Mouse (Mus musculus): ENCODE measurements around the gene Usp39. TPM values are rescaled to one million over a fixed set of nuclear protein-coding genes. Genes with fewer than 3 reads are reported as not detected.

Gene Usp39
- total RNA-seq, 2 experiments from 2014 or later: 31.0 to 32.5 TPM

DNA sequence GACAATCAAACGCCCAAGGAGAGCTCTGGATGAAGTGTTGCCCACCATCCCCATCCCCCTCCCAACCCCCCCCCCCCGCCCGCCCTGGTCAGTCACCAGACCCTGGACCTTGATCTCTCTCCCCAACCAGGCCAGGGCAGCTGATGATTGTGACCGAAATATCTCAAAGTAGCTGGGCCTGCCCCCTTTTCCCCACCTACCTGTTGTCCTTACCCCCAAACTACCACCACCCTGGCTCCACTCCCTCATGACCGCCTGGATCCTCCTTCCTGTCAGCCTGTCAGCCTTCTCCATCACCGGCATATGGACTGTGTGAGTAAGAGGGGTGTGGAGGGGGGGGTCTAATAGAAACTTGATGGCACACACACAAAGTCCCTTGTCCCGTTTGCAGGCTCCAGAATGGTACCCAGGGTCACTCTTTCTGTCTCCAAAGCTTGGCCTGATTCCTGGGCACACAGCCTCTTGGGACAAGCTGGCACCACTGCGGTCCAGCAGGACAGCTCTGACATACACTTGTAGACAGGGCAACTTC lies 11.1 kb upstream of the Usp39 start:
- H3K27ac ChIP-seq: peak overlapping the region; percentile 88
- TF ChIP-seq CTCF (conservative IDR thresholded peaks at IDR 0.05): no peak
- no peak for DNase-seq (ENCODE audit: low spot score in 2 of 2)
- peak overlapping the region; percentile 87 for H3K4me3 ChIP-seq

DNA sequence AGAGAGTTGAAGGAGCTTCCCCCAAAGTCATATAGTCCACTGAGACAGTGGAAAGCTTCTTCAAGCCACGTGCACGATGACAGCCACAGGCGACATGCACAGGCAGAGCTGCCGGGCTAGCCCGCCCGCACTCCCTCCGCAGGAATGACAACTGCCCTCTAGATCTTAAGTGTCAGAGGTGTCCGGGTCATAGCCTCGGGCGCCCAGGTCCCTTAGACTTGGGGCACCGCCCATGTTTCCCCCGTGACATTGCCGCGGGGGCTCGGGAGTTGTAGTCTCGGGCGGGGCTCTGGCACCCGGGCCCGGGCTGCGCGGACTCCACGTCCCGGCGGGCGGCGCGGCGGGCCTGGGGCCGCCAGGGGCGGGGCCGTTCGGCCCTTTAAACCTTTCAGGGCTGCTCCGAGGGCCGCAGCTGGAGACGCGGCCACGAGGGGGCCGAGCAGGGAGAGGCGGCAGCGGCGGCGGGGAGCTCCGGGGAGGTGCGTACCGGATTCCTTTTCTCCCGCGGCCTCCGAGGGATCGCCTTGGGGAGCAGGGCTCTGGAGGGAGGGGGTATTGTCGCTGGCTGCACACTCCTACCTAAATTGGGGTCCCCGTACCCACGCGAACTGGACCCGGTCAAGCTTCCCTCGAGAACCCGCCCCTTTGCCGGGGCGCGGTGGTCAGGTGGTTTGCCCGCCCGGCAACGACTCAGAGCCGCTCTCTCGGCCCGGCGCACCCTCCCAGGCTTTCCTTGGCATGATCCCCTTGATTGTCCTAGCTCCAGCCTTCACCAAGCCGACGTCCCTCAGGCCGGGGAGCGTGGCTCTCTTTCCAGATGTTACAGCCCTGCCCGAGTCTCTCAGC lies 10.3 kb upstream of the Usp39 start, which contains the start of gene Tmem150a:
Gene Tmem150a (plus strand): TSS at position 382 of the 846 bp plus-strand sequence.
- H3K27ac ChIP-seq: peak within 1 kb of the TSS; percentile 88
- peak within 1 kb of the TSS; percentile 87 for H3K4me3 ChIP-seq
- DNase-seq (ENCODE audit: low spot score in 2 of 2): peak; percentile 68
- TF ChIP-seq CTCF (conservative IDR thresholded peaks at IDR 0.05): peak; percentile 69

- DNase-seq (ENCODE audit: low spot score in 2 of 2): no peak
- no peak overlapping the region for H3K4me3 ChIP-seq
- no peak overlapping the region for H3K27ac ChIP-seq
- no peak for TF ChIP-seq CTCF (conservative IDR thresholded peaks at IDR 0.05)
Measured at GRCm38 (mm10) chr6:72354025-72354424, 9.0 kb upstream of the Usp39 start.

DNA sequence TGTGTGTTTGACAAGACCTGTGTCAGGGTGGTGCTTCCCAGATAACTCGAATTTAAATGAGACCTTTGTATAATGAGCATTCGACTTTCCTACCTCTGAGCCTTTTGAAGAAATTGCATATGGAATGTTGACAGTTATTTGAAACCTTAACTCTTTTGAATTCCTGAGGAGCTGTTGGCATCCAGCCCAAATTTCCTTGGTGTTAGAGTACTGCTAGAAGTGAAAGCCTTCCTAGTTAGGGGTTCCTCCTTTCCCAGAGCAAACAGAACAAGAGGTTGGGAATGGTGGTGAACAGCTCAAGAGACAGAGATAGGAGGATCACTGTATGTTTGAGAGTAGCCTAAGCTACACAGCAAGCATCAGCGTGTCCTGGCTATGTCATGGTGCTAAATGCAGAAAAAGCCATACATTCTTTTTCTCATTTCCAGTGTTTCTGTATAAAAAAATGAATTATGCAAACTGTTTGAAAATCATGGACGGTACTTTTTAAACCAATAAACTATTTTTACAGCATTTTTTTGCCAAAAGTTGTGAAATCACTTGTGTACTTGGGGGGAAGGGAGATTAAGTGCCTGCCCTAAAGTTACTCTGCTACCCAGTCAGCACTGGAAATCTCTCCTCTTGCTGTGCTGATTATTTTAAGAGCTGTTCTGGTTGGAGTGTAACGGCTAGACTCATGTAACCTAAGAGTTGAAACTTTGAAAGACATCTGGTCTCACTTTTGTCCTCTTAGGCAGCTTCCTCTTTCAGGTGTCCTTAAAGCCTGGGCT lies 7.8 kb upstream of the Usp39 start:
- no peak for DNase-seq (ENCODE audit: low spot score in 2 of 2)
- Histone ChIP-seq H3K4me3 (no peak overlapping the region), H3K27ac (peak overlapping the region; percentile 18; the same call in 1 of the 2 replicates)
- TF ChIP-seq CTCF (conservative IDR thresholded peaks at IDR 0.05): no peak

- TF ChIP-seq CTCF (conservative IDR thresholded peaks at IDR 0.05): no peak
- DNase-seq (ENCODE audit: low spot score in 2 of 2): no peak
- Histone ChIP-seq H3K27ac (no peak overlapping the region), H3K4me3 (no peak overlapping the region)
Measured at GRCm38 (mm10) chr6:72350214-72350613, 5.2 kb upstream of the Usp39 start.

DNA sequence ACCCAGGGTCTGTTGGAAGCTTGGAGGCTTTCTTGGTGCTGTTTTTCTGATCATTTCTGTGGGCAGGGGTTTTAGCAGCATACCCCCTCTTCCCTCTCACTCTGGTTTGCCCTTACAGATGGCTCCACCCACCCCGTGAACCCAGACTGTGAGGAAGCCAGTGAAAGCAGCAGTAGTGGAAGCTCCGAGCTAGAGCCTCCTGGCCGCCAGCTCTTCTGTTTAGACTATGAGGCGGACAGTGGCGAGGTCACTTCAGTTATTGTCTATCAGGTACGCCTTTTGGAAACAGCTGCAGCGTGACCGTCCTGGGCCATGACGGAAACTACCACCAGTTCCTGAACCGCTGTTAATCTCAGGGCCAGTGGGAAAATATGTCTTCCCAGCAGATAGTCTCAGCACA lies 3.4 kb upstream of the Usp39 start:
- peak overlapping the region; percentile 99; the same call in 1 of the 2 replicates for H3K27ac ChIP-seq
- no peak for DNase-seq (ENCODE audit: low spot score in 2 of 2)
- peak overlapping the region; percentile 85 for H3K4me3 ChIP-seq
- TF ChIP-seq CTCF (conservative IDR thresholded peaks at IDR 0.05): no peak

GRCm38 (mm10) chr6:72347166-72347941 lies 2.4 kb upstream of the Usp39 start, which contains the start of gene 0610030E20Rik:
Gene 0610030E20Rik (plus strand): TSS chr6:72347317.
- TF ChIP-seq CTCF (conservative IDR thresholded peaks at IDR 0.05): peak; percentile 39
- peak within 1 kb of the TSS; percentile 85 for H3K4me3 ChIP-seq
- peak within 1 kb of the TSS; percentile 99 for H3K27ac ChIP-seq
- peak; percentile 74 for DNase-seq (ENCODE audit: low spot score in 2 of 2)

DNA sequence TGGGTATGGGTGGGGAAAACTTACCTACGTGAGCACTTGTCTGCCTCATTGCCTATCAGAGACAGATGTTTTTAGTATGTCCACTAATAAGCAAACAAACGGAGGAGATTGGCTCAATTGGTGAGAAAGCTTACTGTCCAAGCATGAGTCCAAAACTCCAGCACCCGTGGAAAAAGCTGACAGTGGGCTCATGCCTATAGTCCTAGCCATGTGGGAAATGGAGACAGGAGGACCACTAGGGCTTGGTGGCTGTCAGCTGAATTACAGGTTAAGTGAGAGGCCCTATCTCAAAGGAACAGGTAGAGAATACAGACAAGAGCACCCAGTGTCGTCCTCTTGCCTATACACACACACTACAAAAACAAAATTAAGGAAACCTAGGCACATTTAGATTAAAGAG lies 1.3 kb upstream of the Usp39 start:
- Histone ChIP-seq H3K27ac (peak overlapping the region; percentile 99; the same call in 1 of the 2 replicates), H3K4me3 (peak overlapping the region; percentile 85; the same call in 1 of the 2 replicates)
- TF ChIP-seq CTCF (conservative IDR thresholded peaks at IDR 0.05): no peak
- DNase-seq (ENCODE audit: low spot score in 2 of 2): no peak

- no peak for DNase-seq (ENCODE audit: low spot score in 2 of 2)
- H3K27ac ChIP-seq: peak overlapping the region; percentile 84
- TF ChIP-seq CTCF (conservative IDR thresholded peaks at IDR 0.05): no peak
- H3K4me3 ChIP-seq: peak overlapping the region; percentile 94
Measured at GRCm38 (mm10) chr6:72345633-72346032, 649 bp upstream of the Usp39 start.

DNA sequence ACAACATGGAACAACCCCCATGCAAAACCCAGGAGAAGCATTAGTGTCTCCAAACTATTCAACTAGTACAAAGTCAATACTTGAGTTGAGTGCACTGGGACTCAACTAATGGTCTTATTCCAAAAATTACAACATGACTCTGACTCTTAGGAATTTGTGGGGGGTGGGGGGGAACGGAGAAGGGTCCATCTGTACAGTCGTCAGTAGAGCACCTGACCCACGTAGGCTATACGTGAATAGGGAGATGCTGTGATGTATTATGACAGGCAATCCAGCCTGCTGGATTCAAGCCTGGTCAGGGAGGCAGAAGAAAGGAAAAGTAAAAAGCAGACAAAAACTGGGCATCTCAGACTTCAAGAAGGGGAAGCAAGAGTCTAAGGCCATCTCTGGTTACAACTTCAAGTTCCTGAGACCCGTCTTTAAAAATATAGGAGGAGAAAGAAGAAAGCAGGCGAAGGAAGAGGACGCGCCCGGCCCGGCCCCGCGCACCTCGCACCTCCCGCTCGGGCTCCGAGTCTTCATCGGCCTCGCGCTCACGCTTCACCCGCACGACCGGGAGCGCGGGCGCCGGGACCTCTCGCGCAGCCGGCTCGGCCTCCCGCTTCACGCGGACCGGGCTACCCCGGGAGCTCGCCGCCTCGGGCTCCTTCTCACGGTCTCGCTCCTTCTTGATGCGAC lies 449 bp downstream of the Usp39 start:
- no peak for TF ChIP-seq CTCF (conservative IDR thresholded peaks at IDR 0.05)
- H3K27ac ChIP-seq: peak overlapping the region; percentile 84
- H3K4me3 ChIP-seq: peak overlapping the region; percentile 94
- no peak for DNase-seq (ENCODE audit: low spot score in 2 of 2)

DNA sequence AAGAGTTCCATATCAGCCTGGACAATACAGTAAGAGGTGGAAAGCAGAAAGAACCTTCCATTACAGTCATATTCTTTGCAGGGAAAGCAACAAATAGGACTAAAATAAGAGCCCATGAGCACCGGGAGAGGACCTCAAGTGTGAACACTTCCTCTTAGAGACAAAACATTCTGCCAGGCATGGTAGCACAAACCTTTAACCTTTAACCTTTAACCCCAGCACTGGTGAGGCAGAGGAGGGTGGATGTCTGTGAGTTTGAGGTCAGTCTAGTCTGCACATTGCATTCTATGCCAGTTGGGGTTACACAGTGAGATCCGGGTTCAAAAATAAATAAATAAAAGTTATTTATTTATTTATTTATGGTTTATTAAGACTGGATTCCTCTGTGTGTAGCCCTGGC lies 4.5 kb downstream of the Usp39 start:
- TF ChIP-seq CTCF (conservative IDR thresholded peaks at IDR 0.05): no peak
- no peak overlapping the region for H3K4me3 ChIP-seq
- DNase-seq (ENCODE audit: low spot score in 2 of 2): no peak
- H3K27ac ChIP-seq: no peak overlapping the region

DNA sequence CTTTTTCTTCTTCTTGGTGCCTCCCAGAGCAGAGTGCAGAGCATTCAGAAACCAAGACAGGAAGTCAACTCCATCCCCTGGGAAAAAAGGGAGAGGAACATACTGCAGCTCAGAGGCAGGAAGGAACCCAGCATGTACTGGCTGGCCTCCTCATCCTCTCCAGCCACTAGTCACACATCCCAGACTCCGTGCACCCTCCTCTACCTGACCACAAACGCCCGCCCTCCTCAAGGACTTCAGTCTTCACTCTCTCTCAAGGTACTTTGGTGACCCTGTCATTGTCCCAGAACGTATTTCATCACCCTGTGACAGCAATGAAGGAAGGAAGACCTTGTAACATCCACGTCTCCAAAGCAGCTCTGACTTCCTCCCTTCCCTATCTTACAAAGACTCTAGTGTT lies 11.9 kb downstream of the Usp39 start:
- no peak overlapping the region for H3K27ac ChIP-seq
- TF ChIP-seq CTCF (conservative IDR thresholded peaks at IDR 0.05): no peak
- H3K4me3 ChIP-seq: no peak overlapping the region
- DNase-seq (ENCODE audit: low spot score in 2 of 2): no peak
